Mouse (Mus musculus) heart, embryonic 11.5 days (tissue): ENCODE measurements around the gene Cd69. TPM values are rescaled to one million over a fixed set of nuclear protein-coding genes. Genes with fewer than 3 reads are reported as not detected.

Experiments used
- ATAC-seq: fragments of 200-750 bp; cut with Nextera tagmentation; replicated peaks from 2 replicates; pipeline ENCODE4 v1.8.0; 2017; ENCODE audit warnings: moderate library complexity; ENCODE audit not compliant: insufficient number of reproducible peaks, low FRiP score, low TSS enrichment
- H3K27ac ChIP-seq: fragments of 300-500 bp; sonication (generic); 2 replicates; pipeline ENCODE4 v1.5.1; 2014; ENCODE audit warnings: mild to moderate bottlenecking, low read depth, low read length
- H3K27me3 ChIP-seq: fragments of 300-500 bp; sonication (generic); 2 replicates; pipeline ENCODE4 v1.6.1; 2014; ENCODE audit warnings: mild to moderate bottlenecking, low read length, mixed read lengths; ENCODE audit not compliant: control insufficient read depth, insufficient read depth
- H3K36me3 ChIP-seq: fragments of 300-500 bp; sonication (generic); 2 replicates; pipeline ENCODE4 v1.6.1; 2014; ENCODE audit warnings: mild to moderate bottlenecking, low read length, moderate library complexity, mixed read lengths; ENCODE audit not compliant: control insufficient read depth, insufficient read depth
- H3K4me1 ChIP-seq: fragments of 300-500 bp; sonication (generic); 2 replicates; pipeline ENCODE4 v1.6.1; 2014; ENCODE audit warnings: low read length; ENCODE audit not compliant: control insufficient read depth, insufficient read depth
- H3K4me2 ChIP-seq: fragments of 300-500 bp; sonication (generic); 2 replicates; pipeline ENCODE4 v1.6.1; 2014; ENCODE audit warnings: mild to moderate bottlenecking, moderate library complexity
- H3K4me3 ChIP-seq: fragments of 300-500 bp; sonication (generic); 2 replicates; pipeline ENCODE4 v1.5.1; 2014; ENCODE audit warnings: low read depth, low read length
- H3K9ac ChIP-seq: fragments of 300-500 bp; sonication (generic); 2 replicates; pipeline ENCODE4 v1.6.1; 2014; ENCODE audit warnings: mild to moderate bottlenecking, low read depth, low read length, moderate library complexity
- H3K9me3 ChIP-seq: fragments of 300-500 bp; sonication (generic); replicated peaks from 2 replicates; pipeline ENCODE4 v1.6.1; 2016; ENCODE audit warnings: low read length; ENCODE audit not compliant: control insufficient read depth
- WGBS: fragments of 180-500 bp; shearing (Covaris S2); extraction: QIAGEN DNeasy Blood & Tissue Kit; methylation state at CpG from one replicate; pipeline ENCODE4 v1.1.7; 2014; ENCODE audit not compliant: insufficient replicate concordance; 5-methylcytosine and 5-hydroxymethylcytosine counted together
- polyA plus RNA-seq: library from polyadenylated mRNA; unstranded; fragments of >200 nt; fragmentation: Nextera tagmentation; extraction: Ambion mirVana; gene quantifications from 2 replicates; pipeline ENCODE4 v1.2.1, GENCODE M21; 2014

The Cd69 gene
- polyA plus RNA-seq, 1 experiment from 2014 or later: not detected

DNA sequence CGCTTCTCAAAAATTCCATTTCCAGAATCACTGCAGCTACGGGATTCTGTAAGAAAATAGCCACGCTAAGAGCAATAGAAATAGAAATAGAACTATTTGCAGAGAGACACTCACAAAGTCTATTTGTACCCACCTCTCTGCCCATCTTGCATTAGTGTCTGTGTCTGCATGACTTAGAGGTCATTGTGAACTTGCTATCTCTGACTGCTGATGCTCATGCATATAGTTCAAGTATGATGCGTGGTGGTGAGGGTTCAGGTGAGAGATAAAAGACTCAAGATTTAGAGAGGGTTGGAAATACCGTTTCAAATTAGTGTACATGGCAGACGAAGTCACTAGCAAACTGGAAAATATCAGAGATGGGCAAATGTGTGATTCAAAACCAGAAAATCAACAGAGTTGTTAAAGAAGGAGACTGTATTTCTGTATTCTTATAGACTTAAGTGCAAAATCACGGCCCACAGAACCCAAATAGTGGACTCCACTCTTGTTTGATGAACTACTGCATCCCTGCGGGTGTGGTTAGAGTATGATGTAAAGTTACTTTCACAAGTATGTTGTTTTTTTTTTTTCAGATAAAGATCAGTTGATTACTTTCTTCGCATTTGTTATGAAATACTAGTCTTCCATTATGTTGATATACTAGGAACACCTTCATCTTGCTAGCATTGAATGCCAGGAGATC is 35.5 kb downstream of the Cd69 start:
- H3K9ac ChIP-seq: no peak overlapping the region
- no peaks in the 10 kb centered on the region for H3K36me3 ChIP-seq
- WGBS: 79% methylated on average over 9 of the region's 9 CpGs
- no peaks in the 10 kb centered on the region for H3K9me3 ChIP-seq
- no peak overlapping the region for H3K4me3 ChIP-seq
- no peaks in the 10 kb centered on the region; the same call in 1 of the 2 replicates for H3K4me1 ChIP-seq
- H3K27ac ChIP-seq: no peak overlapping the region
- H3K27me3 ChIP-seq: no peaks in the 10 kb centered on the region
- no peak for ATAC-seq
- H3K4me2 ChIP-seq: no peak overlapping the region

DNA sequence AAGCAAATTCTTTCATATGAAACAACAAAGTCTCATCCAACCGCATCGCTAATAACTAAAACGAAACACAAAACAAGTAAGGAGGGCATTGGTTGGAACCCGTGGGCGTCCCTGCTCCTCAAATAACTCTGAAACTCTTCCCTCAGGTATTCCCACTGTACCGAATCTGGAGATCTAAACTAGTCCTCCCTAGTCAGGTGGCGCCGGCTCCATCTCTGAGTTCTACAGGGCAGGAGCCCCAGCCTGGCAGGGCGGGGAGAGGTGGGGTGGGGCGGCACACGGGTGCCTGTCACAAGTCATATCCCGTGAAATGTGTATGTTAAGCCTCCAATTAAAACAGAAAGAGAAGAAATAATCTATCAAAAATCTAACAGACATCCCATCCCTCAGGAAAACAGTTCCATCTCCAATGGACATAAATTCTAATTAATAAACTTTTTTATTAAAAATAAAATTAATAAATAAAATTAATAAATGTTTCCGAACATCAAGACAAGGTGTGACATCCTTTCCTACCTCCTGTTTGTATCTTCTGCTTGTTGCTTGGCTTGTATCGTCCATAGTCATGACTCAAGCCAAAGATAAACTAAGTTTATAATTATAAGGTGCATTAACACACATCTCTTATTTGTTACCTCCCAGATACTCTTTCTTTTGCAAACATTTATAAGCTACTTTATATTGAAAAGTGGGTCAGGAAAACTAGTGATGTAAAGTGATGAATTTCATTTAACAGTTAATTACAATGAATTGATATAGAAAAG is 36.8 kb downstream of the Cd69 start:
- 11% methylated on average over 14 of the region's 14 CpGs for WGBS

DNA sequence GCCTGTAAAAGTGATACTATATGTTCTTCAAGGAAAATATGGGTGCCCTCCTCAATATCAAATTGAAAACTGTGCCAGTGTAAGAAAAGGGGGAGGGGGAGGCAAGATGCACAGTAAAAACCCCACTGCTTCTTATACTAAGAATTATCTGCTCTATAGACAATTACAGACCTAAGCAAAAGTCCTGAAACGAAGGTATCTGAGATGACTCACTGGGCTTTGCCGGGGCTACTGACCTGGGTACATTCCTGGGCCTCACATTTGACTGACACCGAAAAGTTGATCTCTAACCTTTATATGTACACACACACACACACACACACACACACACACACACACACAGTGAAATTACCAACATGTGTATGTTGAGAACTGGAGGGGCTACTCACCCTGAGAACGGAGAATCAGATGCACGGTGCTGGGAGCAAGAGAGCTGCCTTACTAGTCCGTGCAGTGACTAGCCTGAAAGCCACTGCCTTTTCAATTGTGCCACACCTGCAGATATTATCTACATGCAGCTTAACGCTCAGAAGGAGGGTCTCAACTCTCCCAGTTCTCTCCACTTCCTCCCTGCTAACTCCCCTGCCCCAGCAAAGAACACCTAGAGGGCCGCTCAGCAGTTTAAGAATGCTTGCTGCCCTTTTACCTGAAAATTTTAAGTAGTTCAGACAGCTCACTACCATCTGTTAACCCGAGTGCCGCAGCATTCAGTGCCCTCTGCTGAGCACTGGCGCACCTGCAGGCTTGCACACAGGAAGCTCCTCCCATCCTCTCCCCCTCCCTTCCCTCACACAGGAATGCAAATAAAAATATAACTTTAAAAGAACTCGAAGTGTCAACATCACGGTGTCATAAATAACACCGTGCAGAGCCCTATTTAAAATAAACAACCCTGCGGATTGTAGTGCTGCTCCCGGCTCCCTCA is 37.6 kb downstream of the Cd69 start:
- Histone ChIP-seq H3K27me3 (no peaks in the 10 kb centered on the region), H3K4me1 (no peaks in the 10 kb centered on the region; the same call in 1 of the 2 replicates), H3K9me3 (no peaks in the 10 kb centered on the region), H3K4me3 (peak overlapping the region; percentile 60), H3K27ac (no peak overlapping the region), H3K4me2 (peak overlapping the region; percentile 76), H3K9ac (peak overlapping the region; percentile 68), H3K36me3 (no peaks in the 10 kb centered on the region)
- ATAC-seq: peak; percentile 86
- 20% methylated on average over 16 of the region's 16 CpGs for WGBS

More for the DNA sequence above, 36.8 kb downstream of the Cd69 start:
- Histone ChIP-seq H3K4me1 (no peaks in the 10 kb centered on the region; the same call in 1 of the 2 replicates), H3K36me3 (no peaks in the 10 kb centered on the region), H3K4me3 (peak overlapping the region; percentile 60), H3K9me3 (no peaks in the 10 kb centered on the region), H3K27me3 (no peaks in the 10 kb centered on the region), H3K27ac (no peak overlapping the region), H3K9ac (peak overlapping the region; percentile 68), H3K4me2 (peak overlapping the region; percentile 76)
- ATAC-seq: peak; percentile 77; the same call in 1 of the 2 replicates

DNA sequence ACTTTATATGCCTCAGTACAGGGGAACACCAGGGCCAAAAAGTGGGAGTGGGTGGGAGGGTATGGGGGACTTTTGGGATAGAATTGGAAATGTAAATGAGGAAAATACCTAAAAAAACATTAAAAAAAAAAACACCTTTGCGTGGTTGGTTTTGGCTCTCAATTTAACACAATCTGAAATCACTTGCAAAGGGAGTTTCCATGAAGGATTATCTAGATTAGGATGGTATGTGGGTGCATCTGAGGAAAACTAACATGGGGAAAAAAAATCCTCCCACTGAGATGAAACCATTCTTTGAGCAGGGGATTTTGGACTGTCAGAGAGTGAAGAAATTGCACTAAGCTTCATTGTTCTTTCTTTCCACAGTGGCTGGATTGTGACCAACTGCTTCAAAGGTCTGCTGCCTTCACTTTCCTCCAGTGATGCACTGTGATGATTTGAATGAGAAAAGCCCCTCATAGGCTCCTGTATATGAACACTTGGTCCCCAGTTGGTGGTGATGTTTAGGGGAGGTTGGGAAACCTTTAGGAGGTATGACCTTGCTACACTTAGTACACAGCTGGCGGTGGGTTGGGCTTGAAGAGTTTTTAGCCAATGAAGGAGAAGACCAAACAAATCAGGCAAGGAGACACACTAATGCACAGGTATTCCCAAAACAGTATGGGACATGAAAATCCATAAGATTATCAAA is 38.4 kb downstream of the Cd69 start:
- WGBS: 82% methylated on average over 2 of the region's 2 CpGs
- Histone ChIP-seq H3K36me3 (no peaks in the 10 kb centered on the region), H3K27me3 (no peaks in the 10 kb centered on the region), H3K4me3 (no peak overlapping the region), H3K27ac (no peak overlapping the region), H3K9me3 (no peaks in the 10 kb centered on the region), H3K9ac (no peak overlapping the region), H3K4me2 (no peak overlapping the region), H3K4me1 (no peaks in the 10 kb centered on the region; the same call in 1 of the 2 replicates)
- ATAC-seq: no peak

DNA sequence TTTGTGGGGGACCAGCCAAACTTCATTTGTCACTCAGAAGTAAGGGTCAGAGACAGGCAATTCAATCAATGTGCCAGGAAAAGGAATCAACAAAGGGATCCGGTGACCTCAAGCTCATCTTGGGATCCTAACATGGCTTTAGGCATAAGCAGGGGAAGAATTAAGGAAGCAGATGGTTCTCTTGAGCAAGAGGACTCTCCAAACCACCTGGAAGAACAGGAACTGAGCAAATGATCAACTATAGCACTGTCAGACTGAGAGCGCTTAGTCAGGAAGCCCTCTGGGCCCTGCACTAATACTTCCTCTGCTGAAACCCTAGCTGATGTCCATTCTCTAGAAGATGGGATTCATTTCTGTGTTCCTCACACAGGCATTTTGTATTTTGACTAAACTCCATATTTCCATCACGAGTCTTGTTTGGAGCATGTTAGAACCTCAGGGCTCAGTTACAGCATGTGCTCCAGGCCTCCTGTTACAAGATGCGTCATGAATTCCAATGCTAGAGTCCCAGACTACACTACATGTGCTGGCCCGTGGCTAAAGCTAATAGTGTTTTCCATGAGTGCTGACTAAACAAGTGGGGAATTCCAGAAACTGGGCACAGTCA is 39.3 kb downstream of the Cd69 start:
- no peaks in the 10 kb centered on the region for H3K9me3 ChIP-seq
- H3K27ac ChIP-seq: no peak overlapping the region
- no peak overlapping the region for H3K9ac ChIP-seq
- ATAC-seq: no peak
- no peaks in the 10 kb centered on the region for H3K36me3 ChIP-seq
- no peak overlapping the region for H3K4me3 ChIP-seq
- WGBS: 82% methylated on average over 5 of the region's 5 CpGs
- H3K4me1 ChIP-seq: no peaks in the 10 kb centered on the region; the same call in 1 of the 2 replicates
- no peaks in the 10 kb centered on the region for H3K27me3 ChIP-seq
- H3K4me2 ChIP-seq: no peak overlapping the region

DNA sequence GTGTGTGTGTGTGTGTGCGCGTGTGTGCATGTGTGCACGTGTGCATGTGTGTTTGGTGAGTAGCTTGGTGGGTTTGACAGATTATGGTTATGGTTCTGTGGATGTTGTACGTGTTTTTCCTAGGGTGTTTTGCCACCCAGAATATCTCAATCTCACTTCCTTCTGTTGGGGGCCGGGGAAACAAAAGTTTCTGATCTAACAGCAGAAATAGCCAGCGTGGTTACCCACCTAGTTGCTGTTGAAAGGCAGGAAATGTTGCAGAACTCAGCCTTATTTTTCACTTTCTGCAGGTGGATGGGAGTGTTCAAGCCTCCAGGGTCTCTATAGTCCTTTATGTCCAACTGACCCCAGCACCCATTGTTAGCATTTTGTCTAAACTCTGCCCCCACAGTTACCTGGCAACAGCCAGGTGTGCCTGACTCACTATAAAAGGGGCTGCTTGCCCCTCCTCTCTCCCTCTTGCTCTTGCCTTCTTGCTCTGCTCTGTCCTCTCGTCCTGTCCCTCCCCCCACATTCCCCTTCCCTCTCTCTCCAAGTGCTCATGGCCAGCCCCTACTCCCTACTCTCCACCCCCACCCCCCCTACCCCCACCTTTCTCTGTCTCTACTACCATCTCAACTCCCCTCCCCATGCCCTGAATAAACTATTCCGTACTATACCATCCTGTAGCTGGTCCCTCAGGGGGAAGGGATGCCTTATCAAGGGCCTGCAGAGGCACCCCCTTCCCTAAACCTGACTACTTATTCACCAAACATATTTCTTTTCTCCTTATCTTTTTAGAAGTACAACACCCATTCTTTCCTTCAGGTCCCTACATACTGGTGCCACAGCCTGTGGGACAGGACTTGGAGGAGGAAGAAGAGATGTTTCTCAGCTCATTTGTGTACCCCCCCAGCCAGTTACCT is 40.5 kb downstream of the Cd69 start:
- no peaks in the 10 kb centered on the region for H3K9me3 ChIP-seq
- no peak for ATAC-seq
- no peak overlapping the region for H3K4me2 ChIP-seq
- WGBS: 60% methylated on average over 8 of the region's 8 CpGs
- H3K36me3 ChIP-seq: no peaks in the 10 kb centered on the region
- H3K27me3 ChIP-seq: no peaks in the 10 kb centered on the region
- no peaks in the 10 kb centered on the region; the same call in 1 of the 2 replicates for H3K4me1 ChIP-seq
- no peak overlapping the region for H3K27ac ChIP-seq
- H3K4me3 ChIP-seq: no peak overlapping the region
- H3K9ac ChIP-seq: no peak overlapping the region

DNA sequence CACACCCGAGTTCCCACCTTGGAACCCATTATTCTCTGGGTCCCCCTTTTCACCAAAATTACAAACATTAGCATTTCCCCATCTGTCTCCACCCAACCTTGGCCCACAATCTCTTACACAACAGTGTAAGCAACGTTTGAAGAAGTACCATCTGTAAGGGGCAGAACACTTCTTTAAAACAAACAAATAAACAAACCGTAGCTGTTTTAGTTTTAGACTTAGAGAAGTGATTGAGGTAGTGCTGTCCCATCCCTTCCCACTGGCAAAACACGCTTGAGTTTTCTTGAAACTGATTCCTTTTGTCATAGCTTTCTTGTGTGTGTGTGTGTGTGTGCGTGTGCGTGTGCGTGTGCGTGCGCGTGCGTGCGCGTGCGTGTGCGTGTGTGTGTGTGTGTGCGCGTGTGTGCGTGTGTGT is 41.3 kb downstream of the Cd69 start:
- Histone ChIP-seq H3K36me3 (no peaks in the 10 kb centered on the region), H3K9me3 (no peaks in the 10 kb centered on the region), H3K9ac (no peak overlapping the region), H3K27me3 (no peaks in the 10 kb centered on the region), H3K27ac (no peak overlapping the region), H3K4me2 (no peak overlapping the region), H3K4me3 (no peak overlapping the region), H3K4me1 (no peaks in the 10 kb centered on the region; the same call in 1 of the 2 replicates)
- no peak for ATAC-seq
- WGBS: 83% methylated on average over 11 of the region's 18 CpGs
